8 mouse cellular contexts compared by ENCODE assay signal in genomic region chr13:47104856-47105541, GRCm38 (mm10). TPM values are rescaled to one million over a fixed set of nuclear protein-coding genes. Genes with fewer than 3 reads are reported as not detected.
DNase-seq lines count a peak whose midpoint lies in the region; ATAC-seq and TF ChIP-seq lines count a peak whose summit lies in the region.

No protein-coding gene starts in this region.

- under 1% methylated on average over 25 of the region's 25 CpGs for WGBS in embryonic facial prominence, embryonic 11.5 days
- WGBS in limb, embryonic 13.5 days, result under 1% methylated on average over 25 of the region's 25 CpGs
- under 1% methylated on average over 25 of the region's 25 CpGs for WGBS in midbrain, embryonic 14.5 days

- no peaks in the 10 kb centered on the region for H3K9me3 ChIP-seq in embryonic facial prominence, embryonic 11.5 days (replicated peaks; ENCODE audit: control insufficient read depth, low read length)
- H3K9me3 ChIP-seq in limb, embryonic 13.5 days, result no peaks in the 10 kb centered on the region
- no peaks in the 10 kb centered on the region for H3K9me3 ChIP-seq in midbrain, embryonic 14.5 days (ENCODE audit: control insufficient read depth, low read length)

- no peaks in the 10 kb centered on the region for H3K36me3 ChIP-seq in embryonic facial prominence, embryonic 11.5 days (replicated peaks; ENCODE audit: control insufficient read depth, insufficient read depth, low read depth, low read length)
- H3K36me3 ChIP-seq in limb, embryonic 13.5 days, result peaks cover 12% of the 10 kb centered on the region
- H3K36me3 ChIP-seq in midbrain, embryonic 14.5 days (ENCODE audit: control insufficient read depth, insufficient read depth, low read length), result peaks cover 10% of the 10 kb centered on the region; the same call in 1 of the 2 replicates

- peak overlapping the region; percentile 98 for H3K27ac ChIP-seq in gastrocnemius, adult 2 months
- peak overlapping the region; percentile 100 for H3K27ac ChIP-seq in embryonic facial prominence, embryonic 11.5 days (replicated peaks; ENCODE audit: low read depth, low read length)
- H3K27ac ChIP-seq in limb, embryonic 13.5 days, result peak overlapping the region; percentile 100
- peak overlapping the region; percentile 98; the same call in 1 of the 2 replicates for H3K27ac ChIP-seq in midbrain, embryonic 14.5 days (replicated peaks; ENCODE audit: low read depth, low read length)

- no peaks in the 10 kb centered on the region for H3K27me3 ChIP-seq in embryonic facial prominence, embryonic 11.5 days (ENCODE audit: control insufficient read depth, insufficient read depth, low read length)
- H3K27me3 ChIP-seq in limb, embryonic 13.5 days, result no peaks in the 10 kb centered on the region
- H3K27me3 ChIP-seq in midbrain, embryonic 14.5 days (ENCODE audit: control insufficient read depth, insufficient read depth, low read length), result no peaks in the 10 kb centered on the region

- TF ChIP-seq CTCF in gastrocnemius, adult 2 months (IDR thresholded peaks at IDR 0.05), result no peak

- DNase-seq in gastrocnemius, adult 2 months, result no peak
- no peak for DNase-seq in gastrocnemius, postnatal 14 days
- peak; percentile 54 for DNase-seq in MN1 (ENCODE audit: low spot score)
- peak; percentile 62 for DNase-seq in embryonic facial prominence, embryonic 11.5 days (ENCODE audit: low spot score)
- peak; percentile 30 for DNase-seq in heart, postnatal 4 days
- DNase-seq in midbrain, embryonic 14.5 days, result peak; percentile 68
- DNase-seq in thymus, postnatal 36 days, result peak; percentile 15 to 18

- no peak for ATAC-seq in embryonic facial prominence, embryonic 11.5 days (replicated peaks; ENCODE audit: insufficient number of reproducible peaks, low FRiP score, low TSS enrichment, low read depth)
- ATAC-seq in limb, embryonic 13.5 days (ENCODE audit: low FRiP score, low read depth), result no peak
- ATAC-seq in midbrain, embryonic 14.5 days (ENCODE audit: low FRiP score, low TSS enrichment), result no peak

- H3K9ac ChIP-seq in embryonic facial prominence, embryonic 11.5 days (replicated peaks; ENCODE audit: low read length), result peak overlapping the region; percentile 99
- peak overlapping the region; percentile 98 for H3K9ac ChIP-seq in limb, embryonic 13.5 days
- peak overlapping the region; percentile 80 for H3K9ac ChIP-seq in midbrain, embryonic 14.5 days (replicated peaks; ENCODE audit: low read length)

- peaks cover 2% of the 10 kb centered on the region; the same call in 1 of the 2 replicates for H3K4me1 ChIP-seq in embryonic facial prominence, embryonic 11.5 days (ENCODE audit: control insufficient read depth, insufficient read depth, low read length)
- peaks cover 23% of the 10 kb centered on the region for H3K4me1 ChIP-seq in limb, embryonic 13.5 days
- H3K4me1 ChIP-seq in midbrain, embryonic 14.5 days (ENCODE audit: control insufficient read depth, insufficient read depth, low read length), result peaks cover 22% of the 10 kb centered on the region

- intact Hi-C loops in gastrocnemius, adult 2 months (cut with DNase I), result no loop called here
- intact Hi-C loops in gastrocnemius, postnatal 14 days (cut with DNase I; ENCODE audit: low total_unique reads), result no loop called here

- H3K4me3 ChIP-seq in gastrocnemius, adult 2 months, result peak overlapping the region; percentile 97
- H3K4me3 ChIP-seq in embryonic facial prominence, embryonic 11.5 days (ENCODE audit: low read depth, low read length), result peak overlapping the region; percentile 96
- H3K4me3 ChIP-seq in limb, embryonic 13.5 days, result peak overlapping the region; percentile 93
- peak overlapping the region; percentile 71 for H3K4me3 ChIP-seq in midbrain, embryonic 14.5 days (replicated peaks; ENCODE audit: low read depth, low read length)

- peak overlapping the region; percentile 40 for H3K4me2 ChIP-seq in embryonic facial prominence, embryonic 11.5 days (ENCODE audit: low read depth, low read length)
- peak overlapping the region; percentile 68 for H3K4me2 ChIP-seq in limb, embryonic 13.5 days (replicated peaks)
- H3K4me2 ChIP-seq in midbrain, embryonic 14.5 days (ENCODE audit: low read length), result peak overlapping the region; percentile 88

RNA-seq across cellular contexts. Expression of gene Dek, which starts 1.0 kb away (rescaled TPM):
- 10 to 100 TPM; 34.8 to 35.4 TPM for total RNA-seq in gastrocnemius, adult 2 months (2021)
- 10 to 100 TPM; 30.6 to 36.7 TPM for total RNA-seq in gastrocnemius, postnatal 14 days (2021)
- 314 and 345 TPM in 2 replicates for polyA plus RNA-seq in embryonic facial prominence, embryonic 11.5 days (2014; fragmentation: Nextera tagmentation; extraction: Ambion mirVana)
- total RNA-seq in heart, postnatal 4 days (2021), result 10 to 100 TPM; 85.5 to 87.1 TPM
- polyA plus RNA-seq in limb, embryonic 13.5 days (2015; fragmentation: Nextera tagmentation; extraction: Ambion mirVana), result 345 and 372 TPM in 2 replicates
- polyA plus RNA-seq in midbrain, embryonic 14.5 days (2014; fragmentation: Nextera tagmentation; extraction: Ambion mirVana), result 105 and 115 TPM in 2 replicates

RNA-seq across cellular contexts. Expression of gene Rnf144b, which starts 17.5 kb away (rescaled TPM):
- 10 to 100 TPM; 24.0 to 25.9 TPM for total RNA-seq in gastrocnemius, adult 2 months (2021)
- 10 to 100 TPM in 1 of 2 experiments, 1 to 10 TPM in 1; 9.5 to 14.4 TPM for total RNA-seq in gastrocnemius, postnatal 14 days (2021)
- polyA plus RNA-seq in embryonic facial prominence, embryonic 11.5 days (2014; fragmentation: Nextera tagmentation; extraction: Ambion mirVana), result 1.5 and 1.7 TPM in 2 replicates
- total RNA-seq in heart, postnatal 4 days (2021), result 1 to 10 TPM; 7.3 to 8.1 TPM
- 2.0 and 2.1 TPM in 2 replicates for polyA plus RNA-seq in limb, embryonic 13.5 days (2015; fragmentation: Nextera tagmentation; extraction: Ambion mirVana)
- 0.67 and 1.1 TPM in 2 replicates for polyA plus RNA-seq in midbrain, embryonic 14.5 days (2014; fragmentation: Nextera tagmentation; extraction: Ambion mirVana)

Comparison
In these comparisons a context has a peak if more than half of its experiments do, and no peak if none do; other contexts are left out.
1. DNase-seq: peak in MN1 (single experiment), embryonic facial prominence, embryonic 11.5 days (single experiment), heart, postnatal 4 days (single experiment), midbrain, embryonic 14.5 days (single experiment) and thymus, postnatal 36 days (2 of 2); none in gastrocnemius, adult 2 months (single experiment) and gastrocnemius, postnatal 14 days (single experiment).
2. Peak in every context shown above with its lines, with median percentiles within 50 percentile points of each other: H3K27ac ChIP-seq, H3K4me3 ChIP-seq, H3K4me2 ChIP-seq and H3K9ac ChIP-seq.